Mouse (Mus musculus) hindbrain, postnatal 0 days (tissue): ENCODE results near the gene Paf1. TPM values are rescaled to one million over a fixed set of nuclear protein-coding genes. Genes with fewer than 3 reads are reported as not detected.
A peak's percentile ranks its signal among the peaks of the same experiment; 100 is the strongest.

Experiments used
- ATAC-seq: fragments of 200-750 bp; cut with Nextera tagmentation; 2 replicates; pipeline ENCODE4 v1.8.0; 2017; ENCODE audit warnings: mild to moderate bottlenecking, moderate TSS enrichment, moderate library complexity
- DNase-seq: peaks from one replicate; pipeline ENCODE4 v3.0.0-alpha.2; 2015; ENCODE audit warnings: low spot score
- H3K27ac ChIP-seq: fragments of 300-500 bp; sonication (generic); 2 replicates; pipeline ENCODE4 v1.5.1; 2014; ENCODE audit warnings: mild to moderate bottlenecking
- H3K27me3 ChIP-seq: fragments of 300-500 bp; sonication (generic); 2 replicates; pipeline ENCODE4 v1.6.1; 2014; ENCODE audit warnings: low read length, mixed read lengths; ENCODE audit not compliant: insufficient read depth
- H3K36me3 ChIP-seq: fragments of 300-500 bp; sonication (generic); 2 replicates; pipeline ENCODE4 v1.6.1; 2014; ENCODE audit warnings: low read length, mixed read lengths; ENCODE audit not compliant: insufficient read depth
- H3K4me1 ChIP-seq: fragments of 300-500 bp; sonication (generic); 2 replicates; pipeline ENCODE4 v1.6.1; 2014; ENCODE audit warnings: antibody characterized with exemption, low read length, mixed read lengths; ENCODE audit not compliant: insufficient read depth
- H3K4me2 ChIP-seq: fragments of 300-500 bp; sonication (generic); 2 replicates; pipeline ENCODE4 v1.6.1; 2014; ENCODE audit warnings: low read depth, mild to moderate bottlenecking, low read length, moderate library complexity, mixed read lengths
- H3K4me3 ChIP-seq: fragments of 300-500 bp; sonication (generic); 2 replicates; pipeline ENCODE4 v1.5.1; 2014; ENCODE audit warnings: low read length
- H3K9ac ChIP-seq: fragments of 300-500 bp; sonication (generic); replicated peaks from 2 replicates; pipeline ENCODE4 v1.6.1; 2014; ENCODE audit warnings: mild to moderate bottlenecking, low read length, moderate library complexity, mixed read lengths
- H3K9me3 ChIP-seq: fragments of 300-500 bp; sonication (generic); 2 replicates; pipeline ENCODE4 v1.6.1; 2016; ENCODE audit warnings: low read length, mixed read lengths
- CTCF ChIP-seq: IDR thresholded peaks from 2 replicates; pipeline ENCODE4 v1.5.1; 2016; ENCODE audit warnings: antibody characterized with exemption, control low read depth, low read depth
- WGBS: fragments of 180-500 bp; shearing (Covaris S2); extraction: QIAGEN DNeasy Blood & Tissue Kit; methylation state at CpG from one replicate; pipeline ENCODE4 v1.1.7; 2014; 5-methylcytosine and 5-hydroxymethylcytosine counted together
- polyA plus RNA-seq: library from polyadenylated mRNA; unstranded; fragments of >200 nt; fragmentation: Nextera tagmentation; extraction: Ambion mirVana; gene quantifications from 2 replicates; pipeline ENCODE4 v1.2.1, GENCODE M21; 2015
- total RNA-seq: library from RNA; depleted of rRNA; stranded (reverse); fragments of >200 nt; gene quantifications from 2 replicates; pipeline ENCODE4 v1.2.3, GENCODE M21; 2014; rRNA removed

Paf1 gene
- total RNA-seq, result 56.7 and 67.6 TPM in 2 replicates
- 83.0 and 84.1 TPM in 2 replicates for polyA plus RNA-seq

GRCm38 (mm10) chr7:28392429-28393271, at the start of gene Paf1, which contains the start of gene Med29:
Gene Paf1, plus strand, starts transcription at chr7:28392951.
Gene Med29, minus strand, starts transcription at chr7:28392708.
- peaks cover 45% of the 10 kb centered on the region for H3K36me3 ChIP-seq
- H3K9ac ChIP-seq, result peak within 1 kb of the TSS; percentile 81
- H3K4me2 ChIP-seq, result peak within 1 kb of the TSS; percentile 81
- no peaks in the 10 kb centered on the region for H3K27me3 ChIP-seq
- H3K4me1 ChIP-seq, result peaks cover 8% of the 10 kb centered on the region; the same call in 1 of the 2 replicates
- DNase-seq (peak; percentile 99), ATAC-seq (peak; percentile 98)
- peak within 1 kb of the TSS; percentile 87 for H3K27ac ChIP-seq
- under 1% methylated on average over 57 of the region's 58 CpGs for WGBS
- no peak for TF ChIP-seq CTCF
- H3K9me3 ChIP-seq, result no peaks in the 10 kb centered on the region
- H3K4me3 ChIP-seq, result peak within 1 kb of the TSS; percentile 92

GRCm38 (mm10) chr7:28344637-28345036, 48.1 kb upstream of the Paf1 start:
- 5% methylated on average over 4 of the region's 4 CpGs for WGBS
- H3K9ac ChIP-seq, result no peak overlapping the region
- ATAC-seq, result no peak
- peak; percentile 77 for DNase-seq
- peak; percentile 91 for TF ChIP-seq CTCF
- H3K27me3 ChIP-seq, result no peaks in the 10 kb centered on the region
- no peaks in the 10 kb centered on the region for H3K9me3 ChIP-seq
- no peak overlapping the region for H3K4me3 ChIP-seq
- H3K27ac ChIP-seq, result no peak overlapping the region
- H3K4me1 ChIP-seq, result no peaks in the 10 kb centered on the region
- no peaks in the 10 kb centered on the region for H3K36me3 ChIP-seq
- no peak overlapping the region for H3K4me2 ChIP-seq

- no peak for DNase-seq
- 77% methylated on average over 3 of the region's 3 CpGs for WGBS
- no peak overlapping the region for H3K4me3 ChIP-seq
Observed at GRCm38 (mm10) chr7:28347746-28348145, 45.0 kb upstream of the Paf1 start.

DNA sequence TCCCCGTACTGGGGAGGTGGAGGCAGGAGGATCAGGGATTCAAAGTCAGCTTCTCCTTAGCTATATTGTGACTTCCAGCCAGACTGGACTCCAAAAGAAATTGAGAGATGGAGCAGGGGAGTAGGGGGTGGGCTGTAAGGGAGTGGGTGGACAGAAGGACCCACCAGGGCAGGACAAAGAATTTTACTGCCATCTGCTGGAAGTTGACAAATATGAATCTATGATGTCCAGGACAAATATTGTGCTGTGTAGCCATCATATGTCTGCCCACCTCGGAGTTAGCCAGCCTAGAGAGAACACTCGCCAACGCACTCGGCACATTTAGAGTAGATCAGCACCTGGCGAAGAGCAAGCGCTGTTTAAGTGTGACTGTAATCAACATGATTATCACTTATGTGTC, 44.1 kb upstream of the Paf1 start:
- no peak overlapping the region for H3K27ac ChIP-seq
- ATAC-seq (no peak), DNase-seq (peak; percentile 57)
- no peak overlapping the region for H3K4me2 ChIP-seq
- no peak overlapping the region for H3K4me3 ChIP-seq
- H3K9me3 ChIP-seq, result no peaks in the 10 kb centered on the region
- 80% methylated on average over 7 of the region's 7 CpGs for WGBS
- H3K27me3 ChIP-seq, result no peaks in the 10 kb centered on the region
- H3K4me1 ChIP-seq, result peaks cover 7% of the 10 kb centered on the region; the same call in 1 of the 2 replicates
- peaks cover 8% of the 10 kb centered on the region for H3K36me3 ChIP-seq
- H3K9ac ChIP-seq, result no peak overlapping the region
- peak; percentile 50 for TF ChIP-seq CTCF

More at GRCm38 (mm10) chr7:28347746-28348145, 45.0 kb upstream of the Paf1 start:
- peaks cover 7% of the 10 kb centered on the region; the same call in 1 of the 2 replicates for H3K4me1 ChIP-seq
- no peak overlapping the region for H3K9ac ChIP-seq
- no peak for ATAC-seq
- no peaks in the 10 kb centered on the region for H3K27me3 ChIP-seq
- no peak overlapping the region for H3K27ac ChIP-seq
- TF ChIP-seq CTCF, result no peak
- no peaks in the 10 kb centered on the region for H3K36me3 ChIP-seq
- no peak overlapping the region for H3K4me2 ChIP-seq
- H3K9me3 ChIP-seq, result no peaks in the 10 kb centered on the region

DNA sequence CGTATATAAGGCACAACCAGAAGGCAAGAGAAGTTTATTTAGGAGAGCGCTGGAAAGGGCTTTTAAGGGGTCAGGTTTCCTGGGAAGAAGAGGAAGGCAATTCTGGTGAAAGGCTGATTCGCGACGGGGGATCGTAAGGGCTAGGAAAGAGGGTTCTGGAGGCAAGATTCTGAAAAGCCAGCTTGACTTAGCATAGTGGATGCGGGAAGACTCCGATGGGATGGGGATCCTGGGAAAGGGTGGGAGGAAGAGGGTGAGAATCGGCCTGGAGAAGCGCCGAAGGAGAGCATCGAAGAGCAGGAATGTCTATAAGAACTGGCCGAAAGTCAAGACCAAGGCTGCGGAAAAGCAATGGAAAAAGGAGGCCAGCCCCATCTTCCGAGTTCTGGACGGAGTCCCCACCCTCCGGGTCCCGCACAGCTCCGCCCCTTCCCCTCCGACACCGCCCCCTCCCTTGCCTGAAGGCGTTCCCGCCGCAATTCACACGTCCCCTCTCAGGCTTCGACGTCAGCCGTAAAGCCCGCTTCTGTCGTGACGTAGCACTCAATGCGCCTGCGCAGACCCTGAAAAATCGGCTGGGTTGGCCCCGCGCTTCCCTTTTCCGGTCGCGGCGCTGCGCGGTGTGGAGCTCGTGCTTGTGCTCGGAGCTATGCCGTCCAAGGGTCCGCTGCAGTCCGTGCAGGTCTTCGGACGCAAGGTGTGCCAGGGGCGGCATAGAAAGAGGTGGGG, 42.4 kb upstream of the Paf1 start, which contains the start of gene Rps16:
Gene Rps16 (plus strand): TSS at position 498 of the 729 bp plus-strand sequence.
- H3K4me2 ChIP-seq, result peak within 1 kb of the TSS; percentile 95
- peak within 1 kb of the TSS; percentile 85 for H3K4me3 ChIP-seq
- ATAC-seq (peak; percentile 97), DNase-seq (peak; percentile 99)
- H3K27me3 ChIP-seq, result no peaks in the 10 kb centered on the region
- peak within 1 kb of the TSS; percentile 92 for H3K9ac ChIP-seq
- no peaks in the 10 kb centered on the region for H3K9me3 ChIP-seq
- under 1% methylated on average over 49 of the region's 50 CpGs for WGBS
- peaks cover 19% of the 10 kb centered on the region for H3K36me3 ChIP-seq
- H3K4me1 ChIP-seq, result peaks cover 7% of the 10 kb centered on the region; the same call in 1 of the 2 replicates
- peak; percentile 10; the same call in 1 of the 2 replicates for TF ChIP-seq CTCF
- peak within 1 kb of the TSS; percentile 89 for H3K27ac ChIP-seq

- H3K9me3 ChIP-seq, result no peaks in the 10 kb centered on the region
- H3K4me1 ChIP-seq, result peaks cover 7% of the 10 kb centered on the region; the same call in 1 of the 2 replicates
- no peak for TF ChIP-seq CTCF
- no peaks in the 10 kb centered on the region for H3K27me3 ChIP-seq
- H3K36me3 ChIP-seq, result peaks cover 19% of the 10 kb centered on the region
- WGBS, result 43% methylated on average over 4 of the region's 4 CpGs
- peak overlapping the region; percentile 92 for H3K9ac ChIP-seq
- peak overlapping the region; percentile 85 for H3K4me3 ChIP-seq
- ATAC-seq, result no peak
- H3K27ac ChIP-seq, result peak overlapping the region; percentile 89; the same call in 1 of the 2 replicates
- no peak for DNase-seq
- peak overlapping the region; percentile 95 for H3K4me2 ChIP-seq
Observed at GRCm38 (mm10) chr7:28351676-28352191, 41.0 kb upstream of the Paf1 start.
